Mouse (Mus musculus): ENCODE data around the gene Tln2. TPM values are rescaled to one million over a fixed set of nuclear protein-coding genes. Genes with fewer than 3 reads are reported as not detected.

Gene Tln2
- total RNA-seq (2021): 10 to 100 TPM; 82.5 to 83.1 TPM
- long read RNA-seq, experiment 1, partial matches to known transcripts: 40 of 75 reads
- long read RNA-seq, experiment 1, other reads (novel, unspliced or antisense): 35 of 75 reads
- long read RNA-seq, experiment 2, partial matches to known transcripts: 30 of 84 reads
- long read RNA-seq, experiment 2, other reads (novel, unspliced or antisense): 54 of 84 reads

- Histone ChIP-seq H3K4me3 (no peak within 1 kb of the TSS), H3K27ac (no peak within 1 kb of the TSS)
- TF ChIP-seq CTCF (IDR thresholded peaks at IDR 0.05): no peak
- intact Hi-C loops (cut with DNase I): no loop called here
- DNase-seq: no peak
These were observed at the start of gene Tln2 for GRCm38 (mm10) chr9:67559603-67560002. Tln2 (minus strand) TSS chr9:67559703.

- Histone ChIP-seq H3K4me3 (no peak overlapping the region), H3K27ac (no peak overlapping the region)
- no peak for DNase-seq
- no peak for TF ChIP-seq CTCF (IDR thresholded peaks at IDR 0.05)
- intact Hi-C loops (cut with DNase I): loop anchor here (1.0 kb wide), 1 partner anchor 16 kb away; no protein-coding TSS in a partner anchor
These were observed 49.7 kb upstream of the Tln2 start for GRCm38 (mm10) chr9:67609226-67609625.

- no peak for TF ChIP-seq CTCF (IDR thresholded peaks at IDR 0.05)
- intact Hi-C loops (cut with DNase I): no loop called here
- H3K27ac ChIP-seq: peak overlapping the region; percentile 57
- H3K4me3 ChIP-seq: no peak overlapping the region
- no peak for DNase-seq
These were observed 48.4 kb upstream of the Tln2 start for GRCm38 (mm10) chr9:67607786-67608366.

GRCm38 (mm10) chr9:67607268-67607667 is 47.8 kb upstream of the Tln2 start:
- TF ChIP-seq CTCF (IDR thresholded peaks at IDR 0.05): no peak
- intact Hi-C loops (cut with DNase I): no loop called here
- Histone ChIP-seq H3K27ac (peak overlapping the region; percentile 35; the same call in 1 of the 2 replicates), H3K4me3 (no peak overlapping the region)
- no peak for DNase-seq

GRCm38 (mm10) chr9:67605867-67606435 is 46.4 kb upstream of the Tln2 start:
- DNase-seq: no peak
- Histone ChIP-seq H3K4me3 (peak overlapping the region; percentile 9; the same call in 1 of the 2 replicates), H3K27ac (peak overlapping the region; percentile 35)
- intact Hi-C loops (cut with DNase I): no loop called here
- no peak for TF ChIP-seq CTCF (IDR thresholded peaks at IDR 0.05)

GRCm38 (mm10) chr9:67604940-67605339 is 45.4 kb upstream of the Tln2 start:
- H3K27ac ChIP-seq: peak overlapping the region; percentile 35; the same call in 1 of the 2 replicates
- no peak for DNase-seq
- no peak overlapping the region for H3K4me3 ChIP-seq
- intact Hi-C loops (cut with DNase I): no loop called here
- no peak for TF ChIP-seq CTCF (IDR thresholded peaks at IDR 0.05)

GRCm38 (mm10) chr9:67602347-67602746 is 42.8 kb upstream of the Tln2 start:
- no peak for DNase-seq
- H3K27ac ChIP-seq: no peak overlapping the region
- no peak overlapping the region for H3K4me3 ChIP-seq
- no peak for TF ChIP-seq CTCF (IDR thresholded peaks at IDR 0.05)
- intact Hi-C loops (cut with DNase I): no loop called here

- H3K4me3 ChIP-seq: no peak overlapping the region
- intact Hi-C loops (cut with DNase I): no loop called here
- DNase-seq: no peak
- TF ChIP-seq CTCF (IDR thresholded peaks at IDR 0.05): no peak
- H3K27ac ChIP-seq: no peak overlapping the region
These were observed 35.7 kb upstream of the Tln2 start for GRCm38 (mm10) chr9:67595221-67595620.

- TF ChIP-seq CTCF (IDR thresholded peaks at IDR 0.05): no peak
- H3K27ac ChIP-seq: no peak overlapping the region
- no peak overlapping the region for H3K4me3 ChIP-seq
- intact Hi-C loops (cut with DNase I): loop anchor here (1.0 kb wide), 1 partner anchor 16 kb away; no protein-coding TSS in a partner anchor
- no peak for DNase-seq
These were observed 34.1 kb upstream of the Tln2 start for GRCm38 (mm10) chr9:67593469-67594141.

- intact Hi-C loops (cut with DNase I): loop anchor here (1.0 kb wide), 1 partner anchor 17 kb away; no protein-coding TSS in a partner anchor
- TF ChIP-seq CTCF (IDR thresholded peaks at IDR 0.05): no peak
- Histone ChIP-seq H3K4me3 (no peak overlapping the region), H3K27ac (no peak overlapping the region)
- DNase-seq: no peak
These were observed 33.2 kb upstream of the Tln2 start for GRCm38 (mm10) chr9:67592726-67593125.

- no peak for TF ChIP-seq CTCF (IDR thresholded peaks at IDR 0.05)
- Histone ChIP-seq H3K4me3 (no peak overlapping the region), H3K27ac (peak overlapping the region; percentile 52)
- intact Hi-C loops (cut with DNase I): no loop called here
- no peak for DNase-seq
These were observed 27.6 kb upstream of the Tln2 start for GRCm38 (mm10) chr9:67587111-67587510.

GRCm38 (mm10) chr9:67586489-67586888 is 27.0 kb upstream of the Tln2 start:
- intact Hi-C loops (cut with DNase I): no loop called here
- H3K27ac ChIP-seq: 0 out of 2 replicates have a peak overlapping the region, but pooled peaks have one; percentile 52
- no peak for DNase-seq
- no peak overlapping the region for H3K4me3 ChIP-seq
- no peak for TF ChIP-seq CTCF (IDR thresholded peaks at IDR 0.05)

- TF ChIP-seq CTCF (IDR thresholded peaks at IDR 0.05): no peak
- Histone ChIP-seq H3K4me3 (no peak overlapping the region), H3K27ac (peak overlapping the region; percentile 93)
- intact Hi-C loops (cut with DNase I): loop anchor here (5.0 kb wide), 1 partner anchor 47 kb away; no protein-coding TSS in a partner anchor
- DNase-seq: peak; percentile 77
These were observed 25.4 kb upstream of the Tln2 start for GRCm38 (mm10) chr9:67584871-67585270.
